Mouse (Mus musculus): ENCODE data around the gene Mcf2l. TPM values are rescaled to one million over a fixed set of nuclear protein-coding genes. Genes with fewer than 3 reads are reported as not detected.

The Mcf2l gene
- 21.5 and 24.1 TPM in 2 replicates for polyA plus RNA-seq (2015; fragmentation: Nextera tagmentation; extraction: Ambion mirVana)

GRCm38 (mm10) chr8:12873357-12874046, at the start of gene Mcf2l:
TSS of gene Mcf2l (plus strand) at chr8:12873806.
- H3K4me3 ChIP-seq (ENCODE audit: low read length) = peak within 1 kb of the TSS; percentile 61
- H3K9me3 ChIP-seq (ENCODE audit: low read length) = no peaks in the 10 kb centered on the region
- H3K9ac ChIP-seq (replicated peaks; ENCODE audit: low read length) = peak within 1 kb of the TSS; percentile 56
- 0 out of 2 replicates have a peak, but pooled peaks cover 9% of the 10 kb centered on the region for H3K27me3 ChIP-seq (ENCODE audit: insufficient read depth, low read length)
- H3K4me2 ChIP-seq (replicated peaks; ENCODE audit: low read depth, low read length) = peak within 1 kb of the TSS; percentile 83
- H3K4me1 ChIP-seq (ENCODE audit: insufficient read depth, low read length) = peaks cover 33% of the 10 kb centered on the region
- under 1% methylated on average over 30 of the region's 30 CpGs for WGBS
- H3K27ac ChIP-seq (ENCODE audit: low read length) = peak within 1 kb of the TSS; percentile 76
- peak; percentile 81 for ATAC-seq (ENCODE audit: low FRiP score, low TSS enrichment)
- H3K36me3 ChIP-seq (ENCODE audit: insufficient read depth, low read length) = no peaks in the 10 kb centered on the region

DNA sequence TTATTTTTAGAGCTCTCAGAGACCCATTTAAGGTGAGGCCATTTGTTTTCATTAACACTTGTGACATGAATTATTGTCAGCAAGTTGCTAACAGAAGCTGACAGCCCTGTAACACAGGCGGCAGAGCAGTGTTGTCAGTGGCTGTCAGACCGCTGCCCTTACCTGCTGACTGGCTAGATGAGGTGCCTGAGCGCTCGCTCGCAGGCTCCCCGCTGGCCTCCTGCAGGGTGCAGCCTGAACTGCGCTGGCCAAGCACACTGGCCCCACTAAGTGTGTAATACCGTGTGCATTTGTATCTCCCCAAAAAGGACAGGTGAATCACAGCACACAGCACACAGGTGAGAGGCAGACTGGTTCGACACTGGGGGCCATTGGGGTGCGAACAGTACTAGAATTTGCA, 49.0 kb upstream of the Mcf2l start:
- Histone ChIP-seq H3K4me1 (ENCODE audit: insufficient read depth, low read length) (no peaks in the 10 kb centered on the region), H3K4me3 (ENCODE audit: low read length) (no peak overlapping the region), H3K9ac (replicated peaks; ENCODE audit: low read length) (no peak overlapping the region), H3K27ac (ENCODE audit: low read length) (no peak overlapping the region), H3K36me3 (ENCODE audit: insufficient read depth, low read length) (peaks cover 17% of the 10 kb centered on the region; the same call in 1 of the 2 replicates), H3K27me3 (ENCODE audit: insufficient read depth, low read length) (no peaks in the 10 kb centered on the region), H3K9me3 (ENCODE audit: low read length) (no peaks in the 10 kb centered on the region), H3K4me2 (replicated peaks; ENCODE audit: low read depth, low read length) (no peak overlapping the region)
- 67% methylated on average over 10 of the region's 10 CpGs for WGBS
- no peak for ATAC-seq (ENCODE audit: low FRiP score, low TSS enrichment)

DNA sequence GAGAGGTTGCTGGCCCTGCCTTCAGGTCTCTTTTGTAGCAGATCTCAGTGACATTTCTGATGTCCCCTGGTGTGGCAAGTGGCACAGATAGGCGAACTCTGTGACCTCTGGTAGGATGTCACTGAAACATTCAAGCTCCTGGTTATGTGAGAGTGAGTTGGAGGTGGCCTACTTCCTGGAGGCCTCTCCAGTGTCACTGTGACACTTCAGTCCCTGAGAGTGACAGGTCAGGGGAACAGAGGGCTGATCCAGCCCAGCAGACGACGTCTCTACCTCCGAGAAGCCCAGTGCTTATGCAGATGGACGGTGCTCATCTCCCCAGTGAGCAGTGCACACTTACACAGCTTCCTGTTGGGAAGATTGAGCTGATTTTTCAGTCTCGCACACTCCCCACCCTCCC, 48.4 kb upstream of the Mcf2l start:
- H3K36me3 ChIP-seq (ENCODE audit: insufficient read depth, low read length) = peaks cover 17% of the 10 kb centered on the region; the same call in 1 of the 2 replicates

GRCm38 (mm10) chr8:12825686-12826237, 47.8 kb upstream of the Mcf2l start:
- Histone ChIP-seq H3K36me3 (ENCODE audit: insufficient read depth, low read length) (peaks cover 17% of the 10 kb centered on the region; the same call in 1 of the 2 replicates), H3K9ac (replicated peaks; ENCODE audit: low read length) (no peak overlapping the region), H3K27me3 (ENCODE audit: insufficient read depth, low read length) (no peaks in the 10 kb centered on the region), H3K4me1 (ENCODE audit: insufficient read depth, low read length) (no peaks in the 10 kb centered on the region), H3K4me2 (replicated peaks; ENCODE audit: low read depth, low read length) (no peak overlapping the region), H3K9me3 (ENCODE audit: low read length) (no peaks in the 10 kb centered on the region), H3K27ac (ENCODE audit: low read length) (no peak overlapping the region), H3K4me3 (ENCODE audit: low read length) (no peak overlapping the region)
- no peak for ATAC-seq (ENCODE audit: low FRiP score, low TSS enrichment)
- WGBS = 78% methylated on average over 8 of the region's 8 CpGs

More for the DNA sequence above, 48.4 kb upstream of the Mcf2l start:
- Histone ChIP-seq H3K9me3 (ENCODE audit: low read length) (no peaks in the 10 kb centered on the region), H3K4me2 (replicated peaks; ENCODE audit: low read depth, low read length) (no peak overlapping the region), H3K27ac (ENCODE audit: low read length) (no peak overlapping the region), H3K9ac (replicated peaks; ENCODE audit: low read length) (no peak overlapping the region), H3K27me3 (ENCODE audit: insufficient read depth, low read length) (no peaks in the 10 kb centered on the region), H3K4me1 (ENCODE audit: insufficient read depth, low read length) (no peaks in the 10 kb centered on the region), H3K4me3 (ENCODE audit: low read length) (no peak overlapping the region)
- ATAC-seq (ENCODE audit: low FRiP score, low TSS enrichment) = no peak
- WGBS = 57% methylated on average over 6 of the region's 6 CpGs

DNA sequence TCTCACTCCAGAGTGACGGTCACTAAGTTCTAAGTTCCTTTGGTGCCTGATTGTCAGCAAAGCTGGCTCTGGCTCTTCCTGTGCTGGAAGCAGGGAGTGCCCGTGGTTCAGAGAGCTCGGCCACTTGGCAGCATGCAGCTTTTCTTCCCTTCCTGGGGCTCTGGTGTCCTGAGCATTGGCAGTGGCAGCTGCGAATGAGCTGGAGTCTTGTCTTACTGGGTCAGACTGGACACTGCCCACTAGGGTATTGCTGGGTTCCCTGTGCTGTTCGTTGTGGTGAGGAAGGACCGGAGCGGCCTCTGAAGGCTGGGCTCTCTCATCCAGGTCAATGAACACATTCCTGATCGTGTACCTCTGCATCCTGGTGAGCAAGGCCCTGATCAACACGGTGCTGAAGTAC, 46.5 kb upstream of the Mcf2l start:
- WGBS = 94% methylated on average over 9 of the region's 9 CpGs
- Histone ChIP-seq H3K9ac (replicated peaks; ENCODE audit: low read length) (no peak overlapping the region), H3K9me3 (ENCODE audit: low read length) (no peaks in the 10 kb centered on the region), H3K4me1 (ENCODE audit: insufficient read depth, low read length) (no peaks in the 10 kb centered on the region), H3K4me2 (replicated peaks; ENCODE audit: low read depth, low read length) (no peak overlapping the region), H3K27ac (ENCODE audit: low read length) (no peak overlapping the region), H3K4me3 (ENCODE audit: low read length) (no peak overlapping the region), H3K36me3 (ENCODE audit: insufficient read depth, low read length) (peaks cover 20% of the 10 kb centered on the region), H3K27me3 (ENCODE audit: insufficient read depth, low read length) (no peaks in the 10 kb centered on the region)
- no peak for ATAC-seq (ENCODE audit: low FRiP score, low TSS enrichment)

DNA sequence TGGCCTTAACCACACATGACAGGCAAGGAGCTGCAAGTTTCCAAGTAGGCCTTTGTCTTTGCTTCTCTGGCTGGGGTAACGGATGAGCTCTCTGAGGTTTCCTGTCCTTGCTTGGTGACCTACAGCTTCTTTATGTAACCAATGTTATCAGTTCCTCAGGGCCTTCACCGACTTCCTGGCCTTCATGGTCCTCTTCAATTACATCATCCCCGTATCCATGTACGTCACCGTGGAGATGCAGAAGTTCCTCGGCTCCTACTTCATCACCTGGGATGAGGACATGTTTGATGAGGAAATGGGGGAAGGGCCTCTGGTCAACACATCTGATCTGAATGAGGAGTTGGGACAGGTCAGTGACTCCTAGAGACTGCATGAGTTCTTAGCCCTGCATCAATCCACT, 45.3 kb upstream of the Mcf2l start:
- Histone ChIP-seq H3K4me2 (replicated peaks; ENCODE audit: low read depth, low read length) (no peak overlapping the region), H3K36me3 (ENCODE audit: insufficient read depth, low read length) (peaks cover 17% of the 10 kb centered on the region), H3K4me1 (ENCODE audit: insufficient read depth, low read length) (no peaks in the 10 kb centered on the region), H3K4me3 (ENCODE audit: low read length) (no peak overlapping the region), H3K9ac (replicated peaks; ENCODE audit: low read length) (no peak overlapping the region), H3K27me3 (ENCODE audit: insufficient read depth, low read length) (no peaks in the 10 kb centered on the region), H3K9me3 (ENCODE audit: low read length) (no peaks in the 10 kb centered on the region), H3K27ac (ENCODE audit: low read length) (no peak overlapping the region)
- no peak for ATAC-seq (ENCODE audit: low FRiP score, low TSS enrichment)
- WGBS = 90% methylated on average over 6 of the region's 6 CpGs

GRCm38 (mm10) chr8:12829381-12829780, 44.2 kb upstream of the Mcf2l start:
- Histone ChIP-seq H3K36me3 (ENCODE audit: insufficient read depth, low read length) (peaks cover 24% of the 10 kb centered on the region), H3K4me3 (ENCODE audit: low read length) (no peak overlapping the region), H3K27ac (ENCODE audit: low read length) (no peak overlapping the region), H3K9ac (replicated peaks; ENCODE audit: low read length) (no peak overlapping the region), H3K4me2 (replicated peaks; ENCODE audit: low read depth, low read length) (no peak overlapping the region), H3K27me3 (ENCODE audit: insufficient read depth, low read length) (no peaks in the 10 kb centered on the region), H3K4me1 (ENCODE audit: insufficient read depth, low read length) (no peaks in the 10 kb centered on the region), H3K9me3 (ENCODE audit: low read length) (no peaks in the 10 kb centered on the region)
- ATAC-seq (ENCODE audit: low FRiP score, low TSS enrichment) = no peak
- WGBS = 79% methylated on average over 1 of the region's 1 CpGs

- Histone ChIP-seq H3K4me2 (replicated peaks; ENCODE audit: low read depth, low read length) (no peak overlapping the region), H3K9ac (replicated peaks; ENCODE audit: low read length) (no peak overlapping the region), H3K36me3 (ENCODE audit: insufficient read depth, low read length) (peaks cover 40% of the 10 kb centered on the region), H3K4me1 (ENCODE audit: insufficient read depth, low read length) (no peaks in the 10 kb centered on the region), H3K4me3 (ENCODE audit: low read length) (no peak overlapping the region), H3K27ac (ENCODE audit: low read length) (no peak overlapping the region), H3K9me3 (ENCODE audit: low read length) (no peaks in the 10 kb centered on the region), H3K27me3 (ENCODE audit: insufficient read depth, low read length) (no peaks in the 10 kb centered on the region)
- no peak for ATAC-seq (ENCODE audit: low FRiP score, low TSS enrichment)
- WGBS = 90% methylated on average over 7 of the region's 7 CpGs
Observed at GRCm38 (mm10) chr8:12831659-12832589, 41.7 kb upstream of the Mcf2l start.

GRCm38 (mm10) chr8:12833616-12834015, 40.0 kb upstream of the Mcf2l start:
- 90% methylated on average over 5 of the region's 5 CpGs for WGBS
- no peak overlapping the region for H3K4me3 ChIP-seq (ENCODE audit: low read length)

More at GRCm38 (mm10) chr8:12833616-12834015, 40.0 kb upstream of the Mcf2l start:
- ATAC-seq (ENCODE audit: low FRiP score, low TSS enrichment) = no peak
- Histone ChIP-seq H3K4me2 (replicated peaks; ENCODE audit: low read depth, low read length) (no peak overlapping the region), H3K27ac (ENCODE audit: low read length) (no peak overlapping the region), H3K9me3 (ENCODE audit: low read length) (no peaks in the 10 kb centered on the region), H3K27me3 (ENCODE audit: insufficient read depth, low read length) (no peaks in the 10 kb centered on the region), H3K9ac (replicated peaks; ENCODE audit: low read length) (no peak overlapping the region), H3K36me3 (ENCODE audit: insufficient read depth, low read length) (peaks cover 46% of the 10 kb centered on the region), H3K4me1 (ENCODE audit: insufficient read depth, low read length) (no peaks in the 10 kb centered on the region)
